Mouse (Mus musculus) lung, embryonic 15.5 days (tissue): ENCODE results near the gene Cfap46. TPM values are rescaled to one million over a fixed set of nuclear protein-coding genes. Genes with fewer than 3 reads are reported as not detected.
"Not testable (repeated sequence)": the region's sequence is repeated elsewhere in the genome, so short reads cannot be mapped to it uniquely, and the experiment has no call there.

ENCODE experiments used
- ATAC-seq: fragments of 200-750 bp; cut with Nextera tagmentation; 2 replicates; pipeline ENCODE4 v1.8.0; 2017; ENCODE audit warnings: moderate number of reproducible peaks, borderline replicate concordance; ENCODE audit not compliant: low FRiP score, low TSS enrichment; ENCODE audit errors: extremely low read depth
- H3K27ac ChIP-seq: fragments of 300-500 bp; sonication (generic); 2 replicates; pipeline ENCODE4 v1.5.1; 2015; ENCODE audit warnings: moderate library complexity, mild to moderate bottlenecking, inconsistent platforms
- H3K27me3 ChIP-seq: fragments of 300-500 bp; sonication (generic); 2 replicates; pipeline ENCODE4 v1.6.1; 2015; ENCODE audit warnings: inconsistent platforms
- H3K36me3 ChIP-seq: fragments of 300-500 bp; sonication (generic); 2 replicates; pipeline ENCODE4 v1.6.1; 2015; ENCODE audit warnings: inconsistent platforms
- H3K4me1 ChIP-seq: fragments of 300-500 bp; sonication (generic); 2 replicates; pipeline ENCODE4 v1.6.1; 2015; ENCODE audit warnings: inconsistent platforms
- H3K4me2 ChIP-seq: fragments of 300-500 bp; sonication (generic); 2 replicates; pipeline ENCODE4 v1.6.1; 2015; ENCODE audit warnings: inconsistent platforms, mild to moderate bottlenecking, moderate library complexity
- H3K4me3 ChIP-seq: fragments of 300-500 bp; sonication (generic); 2 replicates; pipeline ENCODE4 v1.5.1; 2015; ENCODE audit warnings: mild to moderate bottlenecking, inconsistent platforms
- H3K9ac ChIP-seq: fragments of 300-500 bp; sonication (generic); 2 replicates; pipeline ENCODE4 v1.6.1; 2015; ENCODE audit warnings: inconsistent platforms
- H3K9me3 ChIP-seq: fragments of 300-500 bp; sonication (generic); 2 replicates; pipeline ENCODE4 v1.6.1; 2016; ENCODE audit warnings: inconsistent platforms
- WGBS: fragments of 180-500 bp; shearing (Covaris S2); methylation state at CpG from one replicate; pipeline ENCODE4 v1.1.7; 2015; 5-methylcytosine and 5-hydroxymethylcytosine counted together
- polyA plus RNA-seq: library from polyadenylated mRNA; unstranded; fragments of >200 nt; fragmentation: Nextera tagmentation; extraction: Ambion mirVana; gene quantifications from 2 replicates; pipeline ENCODE4 v1.2.1, GENCODE M21; 2015

Gene Cfap46
- polyA plus RNA-seq, 1 experiment from 2014 or later = 1.3 TPM

GRCm38 (mm10) chr7:139703146-139703825, 19.7 kb upstream of the Cfap46 start:
- no peaks in the 10 kb centered on the region for H3K36me3 ChIP-seq
- peak; percentile 73 for ATAC-seq
- H3K4me2 ChIP-seq = no peak overlapping the region
- peaks cover 7% of the 10 kb centered on the region; the same call in 1 of the 2 replicates for H3K27me3 ChIP-seq
- H3K9me3 ChIP-seq = no peaks in the 10 kb centered on the region
- no peak overlapping the region for H3K4me3 ChIP-seq
- H3K27ac ChIP-seq = no peak overlapping the region
- no peak overlapping the region for H3K9ac ChIP-seq
- WGBS = 25% methylated on average over 6 of the region's 6 CpGs
- H3K4me1 ChIP-seq = no peaks in the 10 kb centered on the region

- H3K36me3 ChIP-seq = no peaks in the 10 kb centered on the region
- WGBS = 27% methylated on average over 6 of the region's 6 CpGs
- no peaks in the 10 kb centered on the region for H3K9me3 ChIP-seq
- H3K9ac ChIP-seq = no peak overlapping the region
- peaks cover 7% of the 10 kb centered on the region; the same call in 1 of the 2 replicates for H3K27me3 ChIP-seq
- no peak overlapping the region for H3K27ac ChIP-seq
- no peak for ATAC-seq
- H3K4me2 ChIP-seq = no peak overlapping the region
- H3K4me3 ChIP-seq = no peak overlapping the region
- no peaks in the 10 kb centered on the region for H3K4me1 ChIP-seq
Observed at GRCm38 (mm10) chr7:139701651-139702301, 18.2 kb upstream of the Cfap46 start.

- Histone ChIP-seq H3K4me2 (no peak overlapping the region), H3K27ac (no peak overlapping the region), H3K9me3 (no peaks in the 10 kb centered on the region), H3K4me3 (no peak overlapping the region), H3K27me3 (no peaks in the 10 kb centered on the region), H3K4me1 (no peaks in the 10 kb centered on the region), H3K9ac (no peak overlapping the region), H3K36me3 (no peaks in the 10 kb centered on the region)
- WGBS = 89% methylated on average over 4 of the region's 4 CpGs
- ATAC-seq = no peak
Observed at GRCm38 (mm10) chr7:139692641-139693294, 9.2 kb upstream of the Cfap46 start.

- WGBS = 61% methylated on average over 11 of the region's 11 CpGs
- Histone ChIP-seq H3K4me1 (no peaks in the 10 kb centered on the region), H3K27me3 (no peaks in the 10 kb centered on the region), H3K4me3 (no peak overlapping the region), H3K27ac (no peak overlapping the region), H3K9me3 (no peaks in the 10 kb centered on the region), H3K36me3 (no peaks in the 10 kb centered on the region), H3K9ac (no peak overlapping the region), H3K4me2 (no peak overlapping the region)
- ATAC-seq = no peak
Observed at GRCm38 (mm10) chr7:139692211-139692610, 8.6 kb upstream of the Cfap46 start.

GRCm38 (mm10) chr7:139685336-139685735, 1.7 kb upstream of the Cfap46 start:
- no peak overlapping the region for H3K9ac ChIP-seq
- ATAC-seq = no peak
- H3K4me3 ChIP-seq = no peak overlapping the region

GRCm38 (mm10) chr7:139684553-139684929, 924 bp upstream of the Cfap46 start:
- Histone ChIP-seq H3K9ac (peak overlapping the region; percentile 38), H3K27me3 (peaks cover 8% of the 10 kb centered on the region; the same call in 1 of the 2 replicates), H3K27ac (no peak overlapping the region), H3K9me3 (no peaks in the 10 kb centered on the region), H3K4me3 (peak overlapping the region; percentile 56), H3K4me2 (peak overlapping the region; percentile 82), H3K36me3 (no peaks in the 10 kb centered on the region), H3K4me1 (peaks cover 8% of the 10 kb centered on the region)
- WGBS = under 1% methylated on average over 14 of the region's 14 CpGs
- ATAC-seq = peak; percentile 87

More at GRCm38 (mm10) chr7:139685336-139685735, 1.7 kb upstream of the Cfap46 start:
- Histone ChIP-seq H3K36me3 (no peaks in the 10 kb centered on the region), H3K4me2 (no peak overlapping the region), H3K9me3 (no peaks in the 10 kb centered on the region), H3K27me3 (peaks cover 8% of the 10 kb centered on the region; the same call in 1 of the 2 replicates), H3K27ac (no peak overlapping the region), H3K4me1 (peaks cover 8% of the 10 kb centered on the region)

- no peak overlapping the region for H3K4me2 ChIP-seq
- WGBS = 61% methylated on average over 11 of the region's 11 CpGs
- no peak overlapping the region for H3K9ac ChIP-seq
- H3K9me3 ChIP-seq = no peaks in the 10 kb centered on the region
- H3K36me3 ChIP-seq = no peaks in the 10 kb centered on the region
- H3K27ac ChIP-seq = no peak overlapping the region
- peaks cover 8% of the 10 kb centered on the region for H3K4me1 ChIP-seq
- no peak overlapping the region for H3K4me3 ChIP-seq
- ATAC-seq = no peak
- H3K27me3 ChIP-seq = peaks cover 8% of the 10 kb centered on the region; the same call in 1 of the 2 replicates
Observed at GRCm38 (mm10) chr7:139681921-139682598, 1.6 kb downstream of the Cfap46 start.

- Histone ChIP-seq H3K9me3 (no peaks in the 10 kb centered on the region), H3K36me3 (no peaks in the 10 kb centered on the region), H3K4me3 (no peak overlapping the region), H3K27ac (no peak overlapping the region), H3K4me1 (no peaks in the 10 kb centered on the region), H3K27me3 (peaks cover 8% of the 10 kb centered on the region; the same call in 1 of the 2 replicates), H3K9ac (no peak overlapping the region), H3K4me2 (no peak overlapping the region)
- no peak for ATAC-seq
- WGBS = 65% methylated on average over 3 of the region's 3 CpGs
Observed at GRCm38 (mm10) chr7:139676433-139676832, 7.2 kb downstream of the Cfap46 start.

- ATAC-seq = no peak
- no peak overlapping the region for H3K4me3 ChIP-seq
- H3K36me3 ChIP-seq = no peaks in the 10 kb centered on the region
- no peaks in the 10 kb centered on the region for H3K27me3 ChIP-seq
- no peaks in the 10 kb centered on the region for H3K4me1 ChIP-seq
- H3K4me2 ChIP-seq = no peak overlapping the region
- WGBS = 77% methylated on average over 8 of the region's 8 CpGs
- no peak overlapping the region for H3K9ac ChIP-seq
- no peaks in the 10 kb centered on the region for H3K9me3 ChIP-seq
- H3K27ac ChIP-seq = no peak overlapping the region
Observed at GRCm38 (mm10) chr7:139666871-139667270, 16.7 kb downstream of the Cfap46 start.

- Histone ChIP-seq H3K36me3 (no peaks in the 10 kb centered on the region), H3K27ac (no peak overlapping the region), H3K9ac (no peak overlapping the region), H3K4me2 (no peak overlapping the region), H3K9me3 (no peaks in the 10 kb centered on the region), H3K4me1 (no peaks in the 10 kb centered on the region), H3K27me3 (no peaks in the 10 kb centered on the region), H3K4me3 (no peak overlapping the region)
- no peak for ATAC-seq
- WGBS = 39% methylated on average over 3 of the region's 3 CpGs
Observed at GRCm38 (mm10) chr7:139663318-139663717, 20.3 kb downstream of the Cfap46 start.

GRCm38 (mm10) chr7:139659901-139660300, 23.7 kb downstream of the Cfap46 start:
- not testable (repeated sequence) for H3K4me1 ChIP-seq, H3K27ac ChIP-seq, H3K36me3 ChIP-seq, H3K4me3 ChIP-seq, ATAC-seq, H3K9me3 ChIP-seq, H3K27me3 ChIP-seq, H3K9ac ChIP-seq, H3K4me2 ChIP-seq
- 90% methylated on average over 28 of the region's 28 CpGs for WGBS
